Mouse (Mus musculus): ENCODE measurements around the gene Zc3h12a. TPM values are rescaled to one million over a fixed set of nuclear protein-coding genes. Genes with fewer than 3 reads are reported as not detected.
A peak's percentile ranks its signal among the peaks of the same experiment; 100 is the strongest.

Zc3h12a gene
- polyA plus RNA-seq, 1 experiment from 2014 or later = 0.23 TPM

GRCm38 (mm10) chr4:125152469-125152868 lies 24.8 kb upstream of the Zc3h12a start:
- Histone ChIP-seq H3K4me1 (ENCODE audit: control insufficient read depth, insufficient read depth, low read depth, low read length) (no peaks in the 10 kb centered on the region), H3K27me3 (replicated peaks; ENCODE audit: control insufficient read depth, insufficient read depth, low read length) (no peaks in the 10 kb centered on the region), H3K9me3 (ENCODE audit: control insufficient read depth, low read length) (no peaks in the 10 kb centered on the region), H3K4me3 (ENCODE audit: low read length) (no peak overlapping the region), H3K4me2 (ENCODE audit: low read length) (no peak overlapping the region), H3K36me3 (ENCODE audit: control insufficient read depth, insufficient read depth, low read length) (no peaks in the 10 kb centered on the region), H3K9ac (ENCODE audit: low read depth, low read length) (no peak overlapping the region), H3K27ac (ENCODE audit: low read depth, low read length) (no peak overlapping the region)
- no peak for ATAC-seq
- WGBS = 93% methylated on average over 6 of the region's 6 CpGs

DNA sequence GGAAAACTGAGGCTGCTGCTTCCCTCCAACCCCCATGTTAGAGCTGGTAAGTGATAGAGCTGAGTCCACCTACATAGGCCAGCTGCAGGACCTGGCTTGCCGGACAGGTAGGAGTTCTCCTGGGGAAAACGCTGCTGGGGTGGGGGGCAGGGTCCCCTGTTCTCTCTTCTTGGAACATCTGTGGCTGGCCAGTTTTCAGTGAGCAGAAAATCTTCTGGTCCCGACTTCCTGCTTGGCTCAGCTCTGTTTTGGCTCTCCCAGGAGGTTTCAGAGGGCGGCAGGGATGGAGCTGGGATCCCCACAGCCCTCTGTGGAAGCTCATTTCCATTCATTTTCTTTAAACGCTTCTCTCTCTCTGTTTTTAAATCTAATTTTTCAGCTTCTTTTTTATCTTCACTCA lies 21.8 kb upstream of the Zc3h12a start:
- Histone ChIP-seq H3K9ac (ENCODE audit: low read depth, low read length) (no peak overlapping the region), H3K4me1 (ENCODE audit: control insufficient read depth, insufficient read depth, low read depth, low read length) (peaks cover 7% of the 10 kb centered on the region), H3K36me3 (ENCODE audit: control insufficient read depth, insufficient read depth, low read length) (no peaks in the 10 kb centered on the region), H3K9me3 (ENCODE audit: control insufficient read depth, low read length) (no peaks in the 10 kb centered on the region), H3K4me3 (ENCODE audit: low read length) (no peak overlapping the region), H3K4me2 (ENCODE audit: low read length) (no peak overlapping the region), H3K27me3 (replicated peaks; ENCODE audit: control insufficient read depth, insufficient read depth, low read length) (no peaks in the 10 kb centered on the region), H3K27ac (ENCODE audit: low read depth, low read length) (no peak overlapping the region)
- ATAC-seq = no peak
- WGBS = 29% methylated on average over 5 of the region's 5 CpGs

- H3K9ac ChIP-seq (ENCODE audit: low read depth, low read length) = no peak overlapping the region
- no peak for ATAC-seq
- WGBS = 74% methylated on average over 4 of the region's 4 CpGs
- no peak overlapping the region for H3K4me2 ChIP-seq (ENCODE audit: low read length)
- H3K36me3 ChIP-seq (ENCODE audit: control insufficient read depth, insufficient read depth, low read length) = no peaks in the 10 kb centered on the region
- H3K27ac ChIP-seq (ENCODE audit: low read depth, low read length) = no peak overlapping the region
- H3K27me3 ChIP-seq (replicated peaks; ENCODE audit: control insufficient read depth, insufficient read depth, low read length) = 0 out of 2 replicates have a peak, but pooled peaks cover 5% of the 10 kb centered on the region
- peaks cover 7% of the 10 kb centered on the region for H3K4me1 ChIP-seq (ENCODE audit: control insufficient read depth, insufficient read depth, low read depth, low read length)
- no peak overlapping the region for H3K4me3 ChIP-seq (ENCODE audit: low read length)
- H3K9me3 ChIP-seq (ENCODE audit: control insufficient read depth, low read length) = no peaks in the 10 kb centered on the region
Measured at GRCm38 (mm10) chr4:125147970-125148369, 20.3 kb upstream of the Zc3h12a start.

DNA sequence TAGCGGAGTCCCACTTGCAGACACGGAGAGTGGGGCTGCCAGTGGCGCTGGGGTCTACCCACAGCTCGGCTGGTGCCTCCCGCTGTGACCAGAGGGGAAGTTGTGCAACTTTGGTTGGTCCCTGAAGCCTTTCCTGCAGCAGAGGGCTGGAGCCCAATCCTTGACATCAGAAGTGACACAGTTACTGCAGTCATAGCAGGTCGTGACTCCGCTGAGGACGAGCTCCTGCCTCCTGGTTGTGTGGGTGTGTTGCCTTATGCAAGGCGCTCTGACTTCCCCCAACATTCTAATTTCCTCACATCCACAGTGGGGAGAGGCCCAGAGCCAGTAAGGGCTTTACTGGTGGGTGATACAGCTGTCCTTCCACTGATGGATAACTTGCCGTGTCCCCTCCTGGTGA lies 17.6 kb upstream of the Zc3h12a start:
- Histone ChIP-seq H3K36me3 (ENCODE audit: control insufficient read depth, insufficient read depth, low read length) (no peaks in the 10 kb centered on the region), H3K27me3 (replicated peaks; ENCODE audit: control insufficient read depth, insufficient read depth, low read length) (0 out of 2 replicates have a peak, but pooled peaks cover 5% of the 10 kb centered on the region), H3K9ac (ENCODE audit: low read depth, low read length) (no peak overlapping the region), H3K9me3 (ENCODE audit: control insufficient read depth, low read length) (no peaks in the 10 kb centered on the region), H3K27ac (ENCODE audit: low read depth, low read length) (no peak overlapping the region), H3K4me2 (ENCODE audit: low read length) (no peak overlapping the region), H3K4me3 (ENCODE audit: low read length) (no peak overlapping the region), H3K4me1 (ENCODE audit: control insufficient read depth, insufficient read depth, low read depth, low read length) (peaks cover 7% of the 10 kb centered on the region)
- 22% methylated on average over 9 of the region's 10 CpGs for WGBS
- 0 out of 2 replicates have a peak, but pooled peaks have one; percentile 11 for ATAC-seq

DNA sequence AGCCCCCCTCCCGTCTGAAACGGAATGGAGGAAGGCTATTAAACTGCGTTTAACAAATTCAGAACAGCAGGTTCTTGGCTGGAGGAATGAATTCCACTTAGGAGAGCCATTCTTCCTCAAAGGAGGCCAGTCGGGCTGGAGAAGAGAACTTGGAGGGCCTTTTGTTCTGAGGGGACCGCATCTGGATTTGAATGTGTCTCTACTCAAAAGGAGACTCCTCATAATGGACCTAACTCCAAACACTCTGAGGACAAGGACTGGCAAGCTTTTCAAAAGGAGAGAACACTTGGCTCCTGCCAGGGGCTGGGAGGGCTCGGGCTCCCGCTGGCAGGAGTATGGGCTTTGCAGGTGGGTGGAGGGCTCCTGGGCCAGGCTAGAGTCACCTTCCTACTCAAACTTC lies 17.0 kb upstream of the Zc3h12a start:
- Histone ChIP-seq H3K4me1 (ENCODE audit: control insufficient read depth, insufficient read depth, low read depth, low read length) (peaks cover 7% of the 10 kb centered on the region), H3K36me3 (ENCODE audit: control insufficient read depth, insufficient read depth, low read length) (no peaks in the 10 kb centered on the region), H3K4me3 (ENCODE audit: low read length) (no peak overlapping the region), H3K9ac (ENCODE audit: low read depth, low read length) (no peak overlapping the region), H3K27ac (ENCODE audit: low read depth, low read length) (no peak overlapping the region), H3K27me3 (replicated peaks; ENCODE audit: control insufficient read depth, insufficient read depth, low read length) (0 out of 2 replicates have a peak, but pooled peaks cover 5% of the 10 kb centered on the region), H3K4me2 (ENCODE audit: low read length) (no peak overlapping the region), H3K9me3 (ENCODE audit: control insufficient read depth, low read length) (no peaks in the 10 kb centered on the region)
- WGBS = 10% methylated on average over 7 of the region's 7 CpGs
- peak; percentile 40; the same call in 1 of the 2 replicates for ATAC-seq

DNA sequence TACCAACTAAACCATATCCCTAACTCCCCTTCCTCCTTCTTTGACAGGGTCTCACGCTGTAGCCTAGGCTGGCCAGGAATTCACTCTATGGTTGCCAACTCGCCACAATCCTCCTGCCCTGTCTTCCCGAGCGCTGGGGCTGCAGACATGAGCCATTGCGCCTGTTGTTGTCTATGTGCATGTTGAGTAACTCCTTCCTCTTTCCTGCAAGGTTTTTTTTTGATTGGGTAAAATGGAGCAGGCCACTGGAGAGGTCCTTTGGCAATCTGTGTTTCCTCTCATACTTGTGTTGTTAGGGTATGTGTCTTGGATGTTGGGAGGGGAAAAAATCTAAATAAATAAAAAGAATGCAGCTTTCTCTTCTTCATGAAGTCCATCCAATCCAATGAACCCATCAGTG lies 16.6 kb upstream of the Zc3h12a start:
- no peak for ATAC-seq
- H3K4me1 ChIP-seq (ENCODE audit: control insufficient read depth, insufficient read depth, low read depth, low read length) = peaks cover 7% of the 10 kb centered on the region
- H3K9me3 ChIP-seq (ENCODE audit: control insufficient read depth, low read length) = no peaks in the 10 kb centered on the region
- H3K27me3 ChIP-seq (replicated peaks; ENCODE audit: control insufficient read depth, insufficient read depth, low read length) = 0 out of 2 replicates have a peak, but pooled peaks cover 5% of the 10 kb centered on the region
- H3K4me2 ChIP-seq (ENCODE audit: low read length) = no peak overlapping the region
- WGBS = 55% methylated on average over 5 of the region's 5 CpGs
- H3K4me3 ChIP-seq (ENCODE audit: low read length) = no peak overlapping the region
- no peak overlapping the region for H3K27ac ChIP-seq (ENCODE audit: low read depth, low read length)
- no peak overlapping the region for H3K9ac ChIP-seq (ENCODE audit: low read depth, low read length)
- H3K36me3 ChIP-seq (ENCODE audit: control insufficient read depth, insufficient read depth, low read length) = no peaks in the 10 kb centered on the region

DNA sequence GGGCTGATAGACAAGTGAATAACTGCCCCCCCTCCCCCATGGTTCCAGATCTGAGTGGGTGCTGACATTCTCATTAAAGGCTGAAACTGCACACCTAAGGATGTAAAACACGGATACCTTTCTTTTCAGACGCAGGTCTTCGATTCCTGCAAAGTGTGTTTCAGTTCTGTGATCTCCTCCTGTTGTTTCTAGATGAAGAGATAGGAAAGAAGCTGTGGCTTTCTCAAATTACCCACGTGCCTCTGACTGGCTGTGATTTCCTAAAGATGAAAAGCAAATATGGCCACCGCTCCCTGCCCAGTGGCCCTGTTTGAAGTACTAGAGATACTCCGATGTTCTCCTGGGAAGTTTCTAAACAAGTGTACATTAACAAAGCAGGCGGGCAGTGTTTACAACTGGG lies 10.7 kb upstream of the Zc3h12a start:
- WGBS = 79% methylated on average over 7 of the region's 7 CpGs
- Histone ChIP-seq H3K36me3 (ENCODE audit: control insufficient read depth, insufficient read depth, low read length) (no peaks in the 10 kb centered on the region), H3K4me1 (ENCODE audit: control insufficient read depth, insufficient read depth, low read depth, low read length) (no peaks in the 10 kb centered on the region)

GRCm38 (mm10) chr4:125136303-125136888 lies 8.8 kb upstream of the Zc3h12a start:
- 56% methylated on average over 12 of the region's 12 CpGs for WGBS
- no peak overlapping the region for H3K4me2 ChIP-seq (ENCODE audit: low read length)

More for the DNA sequence above, 10.7 kb upstream of the Zc3h12a start:
- Histone ChIP-seq H3K9me3 (ENCODE audit: control insufficient read depth, low read length) (no peaks in the 10 kb centered on the region), H3K27me3 (replicated peaks; ENCODE audit: control insufficient read depth, insufficient read depth, low read length) (0 out of 2 replicates have a peak, but pooled peaks cover 2% of the 10 kb centered on the region), H3K4me3 (ENCODE audit: low read length) (no peak overlapping the region), H3K9ac (ENCODE audit: low read depth, low read length) (no peak overlapping the region), H3K4me2 (ENCODE audit: low read length) (no peak overlapping the region), H3K27ac (ENCODE audit: low read depth, low read length) (no peak overlapping the region)
- no peak for ATAC-seq

DNA sequence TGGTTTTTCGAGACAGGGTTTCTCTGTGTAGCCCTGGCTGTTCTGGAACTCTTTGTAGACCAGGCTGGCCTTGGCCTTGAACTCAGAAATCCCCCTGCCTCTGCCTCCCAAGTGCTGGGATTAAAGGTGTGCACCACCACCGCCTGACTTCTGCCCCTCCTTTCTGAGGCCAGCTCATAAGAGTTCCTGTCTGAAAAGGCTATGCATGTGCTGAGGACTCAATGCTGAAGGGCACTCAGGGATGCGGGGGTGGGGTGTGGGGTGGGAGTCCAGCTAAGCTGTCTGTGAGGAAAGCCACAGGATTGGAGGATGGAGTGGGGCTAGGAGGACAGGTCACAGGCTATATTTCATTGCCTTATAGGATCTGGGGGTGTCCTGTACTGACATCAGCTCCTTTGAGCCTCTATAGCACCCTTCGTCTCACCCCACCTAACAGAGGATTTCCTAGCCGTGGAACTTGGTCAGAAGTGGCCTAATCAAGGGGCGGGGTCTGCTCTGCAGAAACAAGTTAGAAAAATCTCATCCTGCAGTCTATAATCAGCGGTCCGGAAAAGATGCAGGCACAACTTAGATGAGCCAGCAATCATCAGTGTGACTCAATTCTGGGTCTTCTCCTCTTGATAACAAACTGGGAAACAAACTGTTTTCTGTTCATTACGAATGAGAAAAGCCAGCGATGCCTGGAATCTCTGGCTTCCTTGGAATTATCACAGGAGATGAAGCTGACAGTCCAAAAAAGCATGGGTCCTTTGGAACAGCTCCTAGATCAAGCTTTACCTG lies 7.6 kb upstream of the Zc3h12a start:
- Histone ChIP-seq H3K9me3 (ENCODE audit: control insufficient read depth, low read length) (no peaks in the 10 kb centered on the region), H3K36me3 (ENCODE audit: control insufficient read depth, insufficient read depth, low read length) (no peaks in the 10 kb centered on the region), H3K4me2 (ENCODE audit: low read length) (no peak overlapping the region), H3K4me3 (ENCODE audit: low read length) (no peak overlapping the region), H3K27me3 (replicated peaks; ENCODE audit: control insufficient read depth, insufficient read depth, low read length) (no peaks in the 10 kb centered on the region), H3K9ac (ENCODE audit: low read depth, low read length) (no peak overlapping the region), H3K27ac (ENCODE audit: low read depth, low read length) (no peak overlapping the region), H3K4me1 (ENCODE audit: control insufficient read depth, insufficient read depth, low read depth, low read length) (no peaks in the 10 kb centered on the region)
- 78% methylated on average over 10 of the region's 10 CpGs for WGBS
- no peak for ATAC-seq

More at GRCm38 (mm10) chr4:125136303-125136888, 8.8 kb upstream of the Zc3h12a start:
- no peaks in the 10 kb centered on the region for H3K27me3 ChIP-seq (replicated peaks; ENCODE audit: control insufficient read depth, insufficient read depth, low read length)
- no peaks in the 10 kb centered on the region for H3K9me3 ChIP-seq (ENCODE audit: control insufficient read depth, low read length)
- H3K36me3 ChIP-seq (ENCODE audit: control insufficient read depth, insufficient read depth, low read length) = no peaks in the 10 kb centered on the region
- H3K4me3 ChIP-seq (ENCODE audit: low read length) = no peak overlapping the region
- ATAC-seq = no peak
- H3K9ac ChIP-seq (ENCODE audit: low read depth, low read length) = no peak overlapping the region
- H3K27ac ChIP-seq (ENCODE audit: low read depth, low read length) = no peak overlapping the region
- no peaks in the 10 kb centered on the region for H3K4me1 ChIP-seq (ENCODE audit: control insufficient read depth, insufficient read depth, low read depth, low read length)
